Comparison of ENCODE assay signal across 21 mouse cellular contexts in the genomic region with DNA sequence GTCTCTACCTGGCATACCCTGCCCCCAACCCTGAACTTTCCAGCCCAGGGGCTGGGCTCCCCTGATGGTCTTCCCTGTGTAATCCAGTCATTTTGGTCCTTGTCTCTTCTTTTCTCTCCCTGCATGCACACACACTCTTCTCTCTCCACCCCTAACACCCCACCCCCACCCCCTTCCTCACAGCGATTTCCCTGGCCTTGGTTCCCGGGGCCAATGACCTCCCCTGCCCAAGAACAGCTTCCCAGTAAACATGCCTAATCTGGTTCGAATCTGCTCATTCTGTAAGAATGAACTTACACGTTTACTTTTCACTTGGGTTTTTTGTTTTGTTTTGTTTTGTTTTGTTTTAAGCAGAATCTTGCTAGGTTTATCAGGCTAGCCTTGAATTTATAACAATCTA. TPM values are rescaled to one million over a fixed set of nuclear protein-coding genes. Genes with fewer than 3 reads are reported as not detected.
"Had no signal": no experiment of that assay in that cellular context is flagged by ENCODE, and none has a peak within 500 bp of the region (broad histone marks: within the 10 kb centered on the region; RNA-seq: fewer than 3 reads in every experiment).

No protein-coding gene starts in this region.

- H3K4me2 ChIP-seq: kidney, embryonic 15.5 days; lung, embryonic 14.5 days; midbrain, embryonic 11.5 days; midbrain, embryonic 15.5 days; neural tube, embryonic 12.5 days; stomach, embryonic 15.5 days had no signal

- H3K9me3 ChIP-seq: kidney, embryonic 15.5 days; midbrain, embryonic 15.5 days; neural tube, embryonic 12.5 days; stomach, embryonic 15.5 days had no signal

- H3K9ac ChIP-seq: kidney, embryonic 15.5 days; lung, embryonic 14.5 days; midbrain, embryonic 15.5 days; neural tube, embryonic 12.5 days; stomach, embryonic 15.5 days had no signal

- H3K36me3 ChIP-seq: kidney, embryonic 15.5 days; midbrain, embryonic 15.5 days; neural tube, embryonic 12.5 days; stomach, embryonic 15.5 days had no signal

- H3K4me1 ChIP-seq: neural tube, embryonic 12.5 days had no signal

- H3K4me3 ChIP-seq: kidney, embryonic 15.5 days; left cerebral cortex, adult 2 months; megakaryocyte, embryonic 14.5 days; midbrain, embryonic 15.5 days; neural tube, embryonic 12.5 days; stomach, embryonic 15.5 days had no signal

- ATAC-seq: lung, postnatal 0 days; midbrain, embryonic 15.5 days had no signal

- H3K27ac ChIP-seq: kidney, embryonic 15.5 days; left cerebral cortex, adult 2 months; midbrain, embryonic 15.5 days; neural tube, embryonic 12.5 days; stomach, embryonic 15.5 days had no signal

- DNase-seq: kidney, adult 11 months; kidney, adult 8-10 months; kidney, postnatal 10 days; kidney, postnatal 36 days; layer of hippocampus, postnatal 36 days; lung, embryonic 14.5 days; retina, postnatal 1 day; right cerebral cortex, postnatal 25 days; spleen, adult 18-20 months; thymus, postnatal 36 days had no signal

RNA-seq across cellular contexts. Expression of a gene that starts 8.0 kb away (rescaled TPM):
- total RNA-seq: layer of hippocampus, postnatal 10 days; left cerebral cortex, adult 2 months; neutrophil, adult 5-6 weeks had no signal
- polyA plus RNA-seq: limb, embryonic 11.5 days; midbrain, embryonic 11.5 days; neural tube, embryonic 12.5 days had no signal

RNA-seq across cellular contexts. Expression of a gene that starts 26.4 kb away (rescaled TPM):
- total RNA-seq: neutrophil, adult 5-6 weeks had no signal
